Mouse (Mus musculus): ENCODE measurements around the gene Raly.
"Not testable (repeated sequence)": the region's sequence is repeated elsewhere in the genome, so short reads cannot be mapped to it uniquely, and the experiment has no call there.

DNA sequence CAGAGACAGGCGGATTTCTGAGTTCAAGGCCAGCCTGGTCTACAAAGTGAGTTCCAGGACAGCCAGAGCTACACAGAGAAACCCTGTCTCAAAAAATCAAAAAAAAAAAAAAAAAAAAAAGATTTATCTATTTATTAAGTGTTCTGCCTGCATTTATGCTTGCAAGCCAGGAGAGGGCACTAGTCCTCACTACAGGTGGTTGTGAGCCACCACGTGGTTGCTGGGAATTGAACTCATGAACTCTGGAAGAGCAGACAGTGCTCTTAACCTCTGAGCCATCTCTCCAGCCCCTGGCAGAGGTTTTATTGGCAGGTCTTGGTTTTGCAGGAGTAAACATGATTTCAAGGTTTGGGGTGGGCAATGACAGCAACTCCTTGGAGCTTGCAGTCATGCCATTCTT is 117.3 kb downstream of the Raly start:
- TF ChIP-seq POLR2A (IDR thresholded peaks at IDR 0.05; ENCODE audit: borderline replicate concordance, insufficient read depth, low read length); CTCF (IDR thresholded peaks at IDR 0.05; ENCODE audit: borderline replicate concordance, insufficient read depth, low read depth, low read length): not testable (repeated sequence)
